Mouse (Mus musculus) megakaryocyte, embryonic 14.5 days (primary cell): ENCODE results near the gene Adarb1.

Source experiments
- FLI1 ChIP-seq: IDR thresholded peaks from 2 replicates; pipeline ENCODE4 v1.6.1; 2012; ENCODE audit warnings: low read length, inconsistent platforms, mixed read lengths
- GATA1 ChIP-seq: IDR thresholded peaks from 3 replicates; pipeline ENCODE4 v1.6.1; 2012; ENCODE audit warnings: mixed read lengths, low read length, inconsistent platforms, borderline replicate concordance

DNA sequence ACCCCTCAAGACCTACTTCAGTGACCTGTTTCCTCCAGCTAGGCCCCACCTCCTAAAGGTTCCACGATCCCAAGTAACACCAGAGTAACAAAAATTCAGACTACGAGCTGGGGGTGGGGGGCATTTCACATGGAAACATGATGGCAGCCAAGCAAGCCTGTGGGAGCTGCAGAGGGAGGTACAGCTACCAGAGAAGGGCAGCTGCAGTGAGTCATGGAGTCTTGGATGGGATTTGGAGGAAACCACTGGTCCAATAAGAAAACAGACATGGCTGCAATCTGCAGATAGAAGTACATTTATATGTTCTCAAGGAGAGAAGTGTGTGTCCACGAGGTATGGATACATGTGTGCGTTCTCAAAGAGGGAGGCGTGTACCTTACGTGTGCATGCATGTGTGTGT is 173.3 kb downstream of the Adarb1 start:
- no peak for TF ChIP-seq GATA1
- no peak for TF ChIP-seq FLI1
